Mouse (Mus musculus) c-Kit-positive CD71-negative TER-119-negative erythroid progenitor cells, embryonic 14.5 days (primary cell): ENCODE data around the gene Dagla.

Experiments used
- DNase-seq: peaks from one replicate; pipeline ENCODE4 v3.0.0-alpha.2; 2013; ENCODE audit warnings: low read depth

Dagla gene

GRCm38 (mm10) chr19:10235784-10236565 is 68.7 kb downstream of the Dagla start:
- DNase-seq: no peak

- no peak for DNase-seq
Measured at GRCm38 (mm10) chr19:10232327-10233017, 72.2 kb downstream of the Dagla start.

GRCm38 (mm10) chr19:10231871-10232270 is 72.8 kb downstream of the Dagla start:
- DNase-seq: no peak

- no peak for DNase-seq
Measured at GRCm38 (mm10) chr19:10231016-10231415, 73.7 kb downstream of the Dagla start.

- no peak for DNase-seq
Measured at GRCm38 (mm10) chr19:10225767-10226166, 78.9 kb downstream of the Dagla start.

GRCm38 (mm10) chr19:10224637-10225453 is 79.8 kb downstream of the Dagla start:
- DNase-seq: no peak

- DNase-seq: no peak
Measured at GRCm38 (mm10) chr19:10223561-10223960, 81.1 kb downstream of the Dagla start.

GRCm38 (mm10) chr19:10222656-10223055 is 82.0 kb downstream of the Dagla start:
- DNase-seq: no peak

- no peak for DNase-seq
Measured at GRCm38 (mm10) chr19:10221585-10221984, 83.1 kb downstream of the Dagla start.

GRCm38 (mm10) chr19:10219593-10219992 is 85.1 kb downstream of the Dagla start:
- no peak for DNase-seq

- DNase-seq: peak; percentile 65
Measured at GRCm38 (mm10) chr19:10219108-10219507, 85.6 kb downstream of the Dagla start.

GRCm38 (mm10) chr19:10216101-10216500 is 88.6 kb downstream of the Dagla start:
- no peak for DNase-seq

GRCm38 (mm10) chr19:10213796-10214471 is 90.7 kb downstream of the Dagla start:
- DNase-seq: no peak

GRCm38 (mm10) chr19:10210885-10211284 is 93.8 kb downstream of the Dagla start:
- no peak for DNase-seq

- DNase-seq: no peak
Measured at GRCm38 (mm10) chr19:10208851-10209250, 95.8 kb downstream of the Dagla start.

- no peak for DNase-seq
Measured at GRCm38 (mm10) chr19:10205051-10205450, 99.6 kb downstream of the Dagla start.

- peak; percentile 63 for DNase-seq
Measured at GRCm38 (mm10) chr19:10204616-10205001, 100.1 kb downstream of the Dagla start.

- DNase-seq: peak; percentile 78
Measured at GRCm38 (mm10) chr19:10203848-10204615, 100.6 kb downstream of the Dagla start, which contains the start of the genes Tmem258 and Fen1. Gene Tmem258, plus strand, starts transcription at chr19:10204014. Gene Fen1, minus strand, starts transcription at chr19:10204169.

- no peak for DNase-seq
Measured at GRCm38 (mm10) chr19:10203146-10203847, 101.4 kb downstream of the Dagla start.

- DNase-seq: peak; percentile 76
Measured at GRCm38 (mm10) chr19:10198723-10199122, 106.0 kb downstream of the Dagla start.
